Mouse (Mus musculus) midbrain, postnatal 0 days (tissue): ENCODE measurements at regions not wholly inside any gene's neighbourhood (a gene's known extent, or its start where the extent isn't known, plus 50 kb on each side); places are given as distances from the start of the nearest gene placed in this dataset.

Source experiments
- ATAC-seq: fragments of 200-750 bp; cut with Nextera tagmentation; 2 replicates; pipeline ENCODE4 v1.8.0; 2017; ENCODE audit warnings: moderate number of reproducible peaks, mild to moderate bottlenecking, moderate TSS enrichment, moderate library complexity; ENCODE audit not compliant: low FRiP score
- DNase-seq: peaks from one replicate; pipeline ENCODE4 v3.0.0-alpha.2; 2015; ENCODE audit warnings: low spot score
- H3K27ac ChIP-seq: fragments of 300-500 bp; sonication (generic); 2 replicates; pipeline ENCODE4 v1.5.1; 2014; ENCODE audit warnings: low read depth, mild to moderate bottlenecking, low read length, mixed read lengths
- H3K27me3 ChIP-seq: fragments of 300-500 bp; sonication (generic); 2 replicates; pipeline ENCODE4 v1.6.1; 2014; ENCODE audit warnings: low read length, control low read depth, mixed read lengths; ENCODE audit not compliant: insufficient read depth
- H3K36me3 ChIP-seq: fragments of 300-500 bp; sonication (generic); 2 replicates; pipeline ENCODE4 v1.6.1; 2014; ENCODE audit warnings: low read length, control low read depth, mixed read lengths; ENCODE audit not compliant: insufficient read depth
- H3K4me1 ChIP-seq: fragments of 300-500 bp; sonication (generic); 2 replicates; pipeline ENCODE4 v1.6.1; 2014; ENCODE audit warnings: mild to moderate bottlenecking, control low read depth, antibody characterized with exemption, low read length, mixed read lengths; ENCODE audit not compliant: insufficient read depth
- H3K4me2 ChIP-seq: fragments of 300-500 bp; sonication (generic); 2 replicates; pipeline ENCODE4 v1.6.1; 2014; ENCODE audit warnings: low read depth, mild to moderate bottlenecking, low read length, mixed read lengths; ENCODE audit not compliant: poor library complexity, severe bottlenecking
- H3K4me3 ChIP-seq: fragments of 300-500 bp; sonication (generic); 2 replicates; pipeline ENCODE4 v1.5.1; 2014; ENCODE audit warnings: low read depth, mild to moderate bottlenecking, low read length, moderate library complexity
- H3K9ac ChIP-seq: fragments of 300-500 bp; sonication (generic); replicated peaks from 2 replicates; pipeline ENCODE4 v1.6.1; 2014; ENCODE audit warnings: mild to moderate bottlenecking, low read length, moderate library complexity, mixed read lengths; ENCODE audit not compliant: poor library complexity, severe bottlenecking
- H3K9me3 ChIP-seq: fragments of 300-500 bp; sonication (generic); 2 replicates; pipeline ENCODE4 v1.6.1; 2016; ENCODE audit warnings: low read length, control low read depth
- CTCF ChIP-seq: IDR thresholded peaks from 2 replicates; pipeline ENCODE4 v1.5.1; 2016; ENCODE audit warnings: antibody characterized with exemption, mild to moderate bottlenecking
- WGBS: fragments of 180-500 bp; shearing (Covaris S2); extraction: QIAGEN DNeasy Blood & Tissue Kit; methylation state at CpG from one replicate; pipeline ENCODE4 v1.1.7; 2014; 5-methylcytosine and 5-hydroxymethylcytosine counted together

DNA sequence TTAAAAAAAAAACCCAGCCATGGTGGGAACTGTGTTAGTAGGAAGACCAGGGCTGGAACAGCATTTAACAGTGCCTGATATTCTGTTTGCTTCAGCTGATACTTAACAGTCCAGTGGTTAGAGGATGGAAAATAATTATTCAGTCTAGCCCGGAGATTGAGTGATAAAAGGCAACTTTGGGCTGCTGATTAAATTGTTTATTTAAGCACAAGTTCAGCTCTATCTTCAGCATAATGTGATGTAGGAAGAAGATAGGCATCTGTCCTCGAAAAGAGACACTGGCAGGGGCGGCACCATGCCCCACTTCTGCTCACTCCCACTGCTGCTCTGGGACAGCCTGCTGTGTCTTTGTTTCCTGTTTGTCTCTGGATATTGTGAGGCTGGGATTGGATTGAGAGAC lies 190.1 kb downstream of the Mid1ip1 start:
- H3K27me3 ChIP-seq: no peaks in the 10 kb centered on the region
- H3K4me2 ChIP-seq: no peak overlapping the region
- TF ChIP-seq CTCF: no peak
- no peak overlapping the region for H3K9ac ChIP-seq
- ATAC-seq: no peak
- DNase-seq: no peak
- H3K27ac ChIP-seq: no peak overlapping the region
- no peak overlapping the region for H3K4me3 ChIP-seq
- no peaks in the 10 kb centered on the region for H3K4me1 ChIP-seq
- H3K9me3 ChIP-seq: no peaks in the 10 kb centered on the region
- H3K36me3 ChIP-seq: no peaks in the 10 kb centered on the region
- WGBS: 38% methylated on average over 3 of the region's 3 CpGs

DNA sequence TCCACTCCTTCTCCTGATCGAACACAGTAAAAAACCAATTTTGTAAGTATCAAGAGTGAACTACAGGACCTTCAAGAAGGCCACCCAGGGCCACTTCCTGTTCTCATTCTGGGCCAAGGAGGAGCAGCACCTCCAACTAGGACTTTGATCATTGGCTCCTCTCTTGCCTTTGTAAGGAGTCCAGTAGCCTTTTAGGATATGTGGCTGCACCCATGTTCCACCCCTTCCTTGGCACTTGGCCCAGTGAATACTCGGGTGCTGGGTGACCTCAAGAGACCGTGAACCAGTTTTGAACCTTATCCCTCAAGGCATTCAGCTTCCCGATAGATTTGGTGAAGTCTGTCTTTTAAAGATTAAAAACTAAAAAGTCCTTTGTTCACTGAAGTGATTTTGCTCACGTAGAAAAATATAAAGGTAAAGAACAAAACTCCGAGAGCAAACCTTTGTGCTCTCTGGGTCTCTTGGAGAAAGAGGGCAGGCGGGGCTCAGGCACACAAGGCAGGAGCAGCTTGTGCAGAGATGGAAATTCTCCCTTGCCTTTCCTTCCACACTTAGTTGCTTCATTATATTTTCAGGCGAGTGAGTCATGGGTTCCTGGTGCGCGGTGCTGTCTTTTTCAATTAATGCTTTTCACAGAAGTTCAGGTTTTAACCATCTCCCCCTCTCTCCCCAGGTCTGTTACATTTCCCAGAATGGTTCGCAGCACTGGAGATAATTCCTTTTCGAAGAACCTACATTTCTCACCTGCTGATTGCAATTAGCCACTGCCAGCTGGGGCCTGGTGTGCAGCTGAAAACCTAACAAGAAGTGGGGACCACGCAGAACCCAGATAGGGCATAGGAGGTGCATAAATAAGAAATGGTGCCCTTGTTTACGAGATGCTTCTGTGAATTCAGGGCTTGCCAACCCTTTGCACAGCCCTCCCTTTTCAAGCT lies 196.6 kb downstream of the Mid1ip1 start:
- H3K9me3 ChIP-seq: no peaks in the 10 kb centered on the region
- no peak overlapping the region for H3K4me2 ChIP-seq
- no peaks in the 10 kb centered on the region for H3K4me1 ChIP-seq
- no peaks in the 10 kb centered on the region for H3K27me3 ChIP-seq
- H3K36me3 ChIP-seq: no peaks in the 10 kb centered on the region
- no peak overlapping the region for H3K9ac ChIP-seq
- WGBS: 63% methylated on average over 14 of the region's 14 CpGs
- DNase-seq (peak; percentile 27), ATAC-seq (no peak)
- no peak overlapping the region for H3K4me3 ChIP-seq
- H3K27ac ChIP-seq: no peak overlapping the region
- TF ChIP-seq CTCF: no peak
